Mouse (Mus musculus) kidney, adult 2 months (tissue): Measurements from ENCODE around the gene St6gal1.

Source experiments
- CTCF ChIP-seq: fragments of 200-500 bp; conservative IDR thresholded peaks from 2 replicates; pipeline ENCODE4 v1.5.1; 2011; ENCODE audit warnings: low read depth, mild to moderate bottlenecking, control low read depth, low read length, moderate library complexity, mixed read lengths; ENCODE audit not compliant: insufficient read depth, insufficient read length
- POLR2A ChIP-seq: fragments of 200-500 bp; IDR thresholded peaks from one replicate; pipeline ENCODE4 v1.6.1; 2011; ENCODE audit warnings: low read depth, low read length, control low read depth

DNA sequence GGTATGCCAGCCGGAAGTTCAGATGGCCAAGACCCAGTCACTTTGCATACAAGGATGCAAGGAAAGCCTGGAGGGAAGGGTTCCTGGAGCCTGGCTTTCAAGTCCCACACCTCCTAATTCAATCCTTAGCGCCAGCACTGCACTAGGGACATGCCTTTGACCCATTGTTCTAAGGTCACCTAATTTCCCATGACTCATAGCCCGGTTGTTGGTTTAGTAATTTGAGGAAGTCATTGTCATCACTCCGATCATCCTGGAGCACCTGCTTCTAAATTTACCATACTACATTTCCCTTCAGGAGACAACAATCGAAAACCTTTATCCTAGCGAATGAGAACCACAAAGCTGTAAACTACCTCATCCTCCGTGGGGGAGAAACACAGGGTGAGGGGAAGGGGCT, 10.2 kb upstream of the St6gal1 start:
- no peak for TF ChIP-seq CTCF
- TF ChIP-seq POLR2A, result no peak
